Mouse (Mus musculus) heart, adult 2 months (tissue): Measurements from ENCODE around the gene Psen1. TPM values are rescaled to one million over a fixed set of nuclear protein-coding genes. Genes with fewer than 3 reads are reported as not detected.

Experiments
- DNase-seq, 2 experiments: peaks; one replicate each; pipeline ENCODE4 v3.0.0; 2021
- H3K27ac ChIP-seq: fragments of 200-600 bp; 2 replicates; pipeline ENCODE4 v1.8.1; 2022
- H3K27me3 ChIP-seq: fragments of 200-500 bp; 2 replicates; pipeline ENCODE4 v1.6.1; 2012; ENCODE audit warnings: mild to moderate bottlenecking, low read length, inconsistent platforms, mixed read lengths; ENCODE audit not compliant: control insufficient read depth, insufficient read depth
- H3K36me3 ChIP-seq: fragments of 200-500 bp; 2 replicates; pipeline ENCODE4 v1.6.1; 2012; ENCODE audit warnings: low read length, inconsistent platforms; ENCODE audit not compliant: control insufficient read depth, insufficient read depth
- H3K4me1 ChIP-seq: fragments of 200-500 bp; 2 replicates; pipeline ENCODE4 v1.6.1; 2011; ENCODE audit warnings: low read length; ENCODE audit not compliant: control insufficient read depth, insufficient read depth
- H3K4me3 ChIP-seq: fragments of 200-600 bp; 2 replicates; pipeline ENCODE4 v1.8.1; 2022
- H3K79me2 ChIP-seq: fragments of 200-500 bp; replicated peaks from 2 replicates; pipeline ENCODE4 v1.6.1; 2012; ENCODE audit warnings: mild to moderate bottlenecking, inconsistent platforms, low read length, moderate library complexity, mixed read lengths; ENCODE audit not compliant: control insufficient read depth, insufficient read depth
- H3K9ac ChIP-seq: fragments of 200-500 bp; 2 replicates; pipeline ENCODE4 v1.6.1; 2012; ENCODE audit warnings: low read depth, mild to moderate bottlenecking, control low read depth, inconsistent platforms, low read length, mixed read lengths
- CTCF ChIP-seq: fragments of 200-600 bp; IDR thresholded peaks from 2 replicates; pipeline ENCODE4 v1.8.1; 2022; ENCODE audit warnings: antibody characterized with exemption, mild to moderate bottlenecking, moderate library complexity
- EP300 ChIP-seq: fragments of 200-500 bp; IDR thresholded peaks from 2 replicates; pipeline ENCODE4 v1.6.1; 2011; ENCODE audit warnings: low read depth, low read length, control low read depth; ENCODE audit not compliant: insufficient read depth
- POLR2A ChIP-seq: fragments of 200-500 bp; IDR thresholded peaks from 2 replicates; pipeline ENCODE4 v1.6.1; 2011; ENCODE audit warnings: mild to moderate bottlenecking, low read depth, low read length, control low read depth; ENCODE audit not compliant: insufficient read depth
- WGBS: fragments of 180-500 bp; shearing (Covaris S2); methylation state at CpG from one replicate; pipeline ENCODE4 v1.1.7; 2018; 5-methylcytosine and 5-hydroxymethylcytosine counted together
- intact Hi-C: fragments of 180-260 bp; cut with DNase I; formaldehyde crosslinking; loops from one replicate; pipeline ENCODE4 v1.15.1; 2025
- polyA plus RNA-seq: library from polyadenylated mRNA; depleted of rRNA; stranded (reverse); fragments of >200 nt; gene quantifications from 2 replicates; pipeline ENCODE4 v1.2.3, GENCODE M21; 2012
- total RNA-seq, 2 experiments: library from RNA; stranded (reverse); gene quantifications; 2 replicates each; pipeline ENCODE4 v1.2.3; 2021

Gene Psen1
- total and polyA plus RNA-seq, 3 experiments = 16.8 to 38.0 (median 35.1) TPM

DNA sequence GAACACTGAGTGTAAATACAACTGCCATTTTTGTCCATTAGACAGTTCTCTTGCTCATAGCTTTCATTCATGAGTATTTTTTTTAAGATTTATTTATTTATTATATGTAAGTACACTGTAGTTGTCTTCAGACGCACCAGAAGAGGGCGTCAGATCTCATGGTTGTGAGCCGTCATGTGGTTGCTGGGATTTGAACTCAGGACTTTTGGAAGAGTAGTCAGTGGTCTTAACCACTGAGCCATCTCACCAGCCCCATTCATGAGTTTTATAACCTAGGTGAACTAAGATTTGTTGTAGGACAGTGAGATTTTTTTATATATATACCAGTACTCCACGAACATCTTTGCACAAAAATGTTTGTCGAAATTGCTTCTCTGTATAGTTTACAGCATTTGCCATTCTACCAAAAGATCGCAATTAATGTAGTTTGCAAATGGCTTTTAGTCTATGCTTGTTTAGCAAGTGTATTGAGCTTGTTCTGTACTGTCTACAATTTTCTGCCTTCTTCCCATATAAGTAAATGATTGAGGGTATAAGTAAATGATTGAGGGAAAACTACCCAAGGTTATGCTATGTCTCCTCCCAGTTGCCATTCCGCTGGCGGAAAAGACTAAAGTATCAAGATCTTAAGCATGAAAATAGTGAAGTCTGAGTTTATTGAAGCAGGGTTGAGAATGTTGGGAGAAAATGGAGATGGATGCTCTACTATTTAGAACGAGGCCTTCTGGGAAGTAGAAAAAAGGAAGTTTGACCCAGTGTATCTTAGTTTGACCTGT, 1.2 kb upstream of the Psen1 start:
- Histone ChIP-seq H3K36me3 (peaks cover 5% of the 10 kb centered on the region), H3K4me1 (peaks cover 5% of the 10 kb centered on the region), H3K4me3 (no peak overlapping the region), H3K27me3 (no peaks in the 10 kb centered on the region), H3K79me2 (peaks cover 4% of the 10 kb centered on the region), H3K9ac (no peak overlapping the region), H3K27ac (no peak overlapping the region)
- intact Hi-C loops = loop anchor here (5.0 kb wide), 1 partner anchor 54 kb away; the partner anchor contains the start of gene Rbm25
- 87% methylated on average over 9 of the region's 9 CpGs for WGBS
- no peak for DNase-seq
- TF ChIP-seq EP300 = no peak
- 0 out of 2 replicates have a peak, but pooled peaks have one; percentile 10 for TF ChIP-seq CTCF

DNA sequence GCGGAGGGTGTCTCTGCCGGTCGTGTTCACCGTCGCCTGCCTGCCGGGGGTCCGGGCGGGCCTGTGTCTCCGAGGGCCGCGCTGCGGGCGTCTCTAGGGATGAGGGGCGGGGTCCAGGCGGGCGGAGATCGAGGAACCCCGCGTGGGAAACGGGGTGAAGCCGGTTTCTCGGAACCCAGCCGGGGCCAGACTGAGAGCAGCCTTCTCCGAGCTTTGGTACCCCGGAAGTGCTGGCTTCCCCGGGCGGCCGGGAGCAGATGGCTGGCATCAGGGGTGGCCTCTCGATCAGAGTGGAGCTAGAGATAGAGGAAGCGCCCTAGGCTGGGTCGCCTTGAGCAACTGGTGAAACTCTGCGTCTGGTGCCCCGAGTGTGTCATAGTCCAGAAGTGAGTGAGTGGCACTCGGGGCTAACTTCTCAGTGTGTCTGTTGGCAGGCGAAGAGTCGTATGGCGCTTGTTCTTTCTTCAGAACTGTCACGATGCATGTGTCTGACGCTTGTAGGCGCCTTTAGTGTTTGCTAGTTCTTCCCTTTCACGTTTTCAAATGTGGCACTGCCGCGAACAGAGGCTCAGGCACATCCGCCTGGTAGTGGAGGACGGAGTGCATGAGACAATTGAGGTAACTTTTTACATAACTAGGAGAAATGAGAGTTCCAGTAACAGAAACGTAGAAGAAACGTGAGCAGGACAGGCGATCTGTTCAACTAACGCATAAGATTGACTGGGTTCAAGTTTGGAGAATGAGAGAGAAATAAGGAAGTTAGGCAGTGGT, 549 bp downstream of the Psen1 start:
- intact Hi-C loops = loop anchor here (5.0 kb wide), 1 partner anchor 56 kb away; the partner anchor contains the start of gene Rbm25
- DNase-seq = no peak
- WGBS = 1% methylated on average over 49 of the region's 49 CpGs

DNA sequence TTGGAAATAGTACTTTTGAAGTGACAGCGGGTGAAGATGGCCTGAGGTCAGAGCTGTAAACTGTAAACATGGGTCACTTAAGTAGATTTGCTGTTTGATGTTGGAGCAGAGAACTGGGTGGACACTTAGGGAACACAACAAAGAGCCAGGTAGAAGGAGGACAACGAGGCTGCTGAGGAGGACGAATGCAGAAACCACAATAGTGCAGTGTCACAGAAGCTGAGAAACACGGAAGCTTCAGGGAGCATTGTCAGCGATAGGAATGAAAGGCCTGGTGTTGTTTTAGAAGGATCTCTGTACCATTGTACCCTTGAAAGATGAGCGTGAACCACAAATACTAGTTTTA, 1.1 kb downstream of the Psen1 start:
- H3K4me1 ChIP-seq = peaks cover 5% of the 10 kb centered on the region
- H3K27me3 ChIP-seq = no peaks in the 10 kb centered on the region
- H3K36me3 ChIP-seq = peaks cover 5% of the 10 kb centered on the region
- H3K4me3 ChIP-seq = peak overlapping the region; percentile 88
- H3K79me2 ChIP-seq = peaks cover 8% of the 10 kb centered on the region
- peak overlapping the region; percentile 94 for H3K27ac ChIP-seq
- peak in 1 of 2 experiments; percentile 9 for DNase-seq
- WGBS = 12% methylated on average over 6 of the region's 6 CpGs
- intact Hi-C loops = loop anchor here (5.0 kb wide), 1 partner anchor 57 kb away; the partner anchor contains the start of gene Rbm25
- TF ChIP-seq CTCF (no peak), POLR2A (no peak), EP300 (no peak)
- H3K9ac ChIP-seq = peak overlapping the region; percentile 91; the same call in 1 of the 2 replicates

More for the DNA sequence above, 549 bp downstream of the Psen1 start:
- Histone ChIP-seq H3K79me2 (peaks cover 8% of the 10 kb centered on the region), H3K9ac (peak overlapping the region; percentile 91), H3K27ac (peak overlapping the region; percentile 94), H3K4me1 (peaks cover 5% of the 10 kb centered on the region), H3K4me3 (peak overlapping the region; percentile 88), H3K36me3 (peaks cover 5% of the 10 kb centered on the region), H3K27me3 (no peaks in the 10 kb centered on the region)
- TF ChIP-seq CTCF = no peak
- no peak for TF ChIP-seq POLR2A
- no peak for TF ChIP-seq EP300

DNA sequence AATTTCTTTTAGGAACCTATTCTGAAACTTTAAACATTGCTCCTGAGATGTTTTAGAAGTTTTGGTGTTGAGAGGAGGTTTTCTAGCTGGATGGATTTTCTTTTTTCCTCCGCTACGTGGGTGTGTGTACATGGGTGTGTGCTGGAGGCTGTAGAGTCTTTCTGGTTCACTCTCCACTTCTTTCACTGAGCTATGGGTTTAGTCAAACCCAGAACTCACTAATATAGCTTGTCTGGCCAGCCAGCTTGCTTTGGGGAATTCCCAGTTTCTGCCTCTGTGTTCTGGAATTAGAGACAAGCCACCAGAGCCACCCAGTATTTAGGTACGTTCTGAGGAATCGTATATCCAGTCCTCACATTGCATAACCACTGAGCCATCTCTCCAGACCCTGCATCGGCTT, 6.1 kb downstream of the Psen1 start:
- whole genome bisulfite sequencing = 84% methylated on average over 5 of the region's 5 CpGs
- no peak overlapping the region for H3K27ac ChIP-seq
- intact Hi-C loops = no loop called here

DNA sequence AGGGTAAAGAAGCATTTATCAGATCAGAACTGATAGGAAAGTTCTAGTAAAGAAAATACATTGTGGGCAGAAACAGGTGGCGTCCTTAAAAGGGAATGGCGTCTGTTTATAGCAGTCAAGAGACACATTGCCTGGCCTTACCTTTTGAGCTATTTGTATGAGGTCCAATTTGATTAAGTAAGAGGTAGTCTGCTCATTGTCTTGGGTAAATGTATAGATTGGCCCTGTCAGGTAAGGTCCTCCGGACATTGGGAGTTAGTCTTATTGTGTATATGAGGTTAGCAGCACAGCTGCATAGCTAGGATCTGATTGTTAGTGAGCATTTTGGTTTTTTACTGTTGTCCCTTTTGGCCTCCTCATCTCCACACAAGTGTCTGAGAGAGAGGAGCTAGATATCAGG, 6.7 kb downstream of the Psen1 start:
- Histone ChIP-seq H3K9ac (no peak overlapping the region), H3K79me2 (peaks cover 16% of the 10 kb centered on the region), H3K27me3 (no peaks in the 10 kb centered on the region), H3K27ac (no peak overlapping the region), H3K4me1 (peaks cover 2% of the 10 kb centered on the region; the same call in 1 of the 2 replicates), H3K4me3 (no peak overlapping the region), H3K36me3 (peaks cover 4% of the 10 kb centered on the region)
- TF ChIP-seq POLR2A (no peak), EP300 (no peak), CTCF (no peak)
- intact Hi-C loops = no loop called here
- WGBS = 90% methylated on average over 3 of the region's 3 CpGs
- DNase-seq = no peak

More for the DNA sequence above, 6.1 kb downstream of the Psen1 start:
- TF ChIP-seq POLR2A = no peak
- TF ChIP-seq EP300 = no peak
- TF ChIP-seq CTCF = no peak
- peaks cover 16% of the 10 kb centered on the region for H3K79me2 ChIP-seq
- peaks cover 5% of the 10 kb centered on the region for H3K4me1 ChIP-seq
- H3K9ac ChIP-seq = no peak overlapping the region
- H3K4me3 ChIP-seq = no peak overlapping the region
- peaks cover 5% of the 10 kb centered on the region for H3K36me3 ChIP-seq
- DNase-seq = no peak
- H3K27me3 ChIP-seq = no peaks in the 10 kb centered on the region

DNA sequence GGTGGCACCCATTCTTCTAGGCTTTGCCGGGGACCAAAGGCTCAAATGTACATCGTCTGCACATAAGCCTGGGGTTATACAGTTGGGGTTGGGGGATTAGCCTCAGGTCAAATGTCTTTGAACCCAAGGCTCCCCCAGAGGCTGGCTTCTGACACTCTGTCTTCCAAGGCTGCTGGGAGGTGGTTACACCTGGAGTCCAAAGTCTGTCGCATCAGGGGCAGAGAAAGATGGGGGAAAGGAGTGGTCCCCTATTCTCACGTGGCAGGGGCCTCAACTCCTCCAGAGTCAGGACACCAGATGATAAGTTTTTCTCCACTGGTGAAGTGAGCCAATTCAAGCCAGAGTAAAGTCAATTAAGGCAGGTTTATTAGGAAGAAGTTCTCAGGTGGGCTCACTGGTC, 10.7 kb downstream of the Psen1 start:
- intact Hi-C loops = no loop called here
- Histone ChIP-seq H3K4me1 (no peaks in the 10 kb centered on the region; the same call in 1 of the 2 replicates), H3K36me3 (no peaks in the 10 kb centered on the region), H3K79me2 (peaks cover 8% of the 10 kb centered on the region; the same call in 1 of the 2 replicates), H3K27ac (no peak overlapping the region), H3K9ac (no peak overlapping the region), H3K4me3 (no peak overlapping the region), H3K27me3 (no peaks in the 10 kb centered on the region)
- TF ChIP-seq EP300 (no peak), POLR2A (no peak), CTCF (no peak)
- 88% methylated on average over 4 of the region's 4 CpGs for WGBS
- DNase-seq = no peak
